Mouse (Mus musculus) hindlimb bud, embryonic 11.5 days (tissue): ENCODE measurements around the gene Bpifa6.

Experiments used
- DNase-seq: peaks from one replicate; pipeline ENCODE4 v3.0.0-alpha.2; 2012; ENCODE audit warnings: low read depth, low spot score; ENCODE audit errors: extremely low spot score

Bpifa6 gene

GRCm38 (mm10) chr2:153974582-153974981 lies at the start of gene Bpifa6:
Gene Bpifa6 (plus strand): TSS chr2:153974945.
- no peak for DNase-seq

GRCm38 (mm10) chr2:153929871-153930413 lies 44.8 kb upstream of the Bpifa6 start:
- peak; percentile 20 for DNase-seq

GRCm38 (mm10) chr2:153931125-153931524 lies 43.6 kb upstream of the Bpifa6 start:
- DNase-seq: no peak

- no peak for DNase-seq
Observed at GRCm38 (mm10) chr2:153933311-153933710, 41.4 kb upstream of the Bpifa6 start.

GRCm38 (mm10) chr2:153935348-153935747 lies 39.4 kb upstream of the Bpifa6 start:
- no peak for DNase-seq

- no peak for DNase-seq
Observed at GRCm38 (mm10) chr2:153937843-153938242, 36.9 kb upstream of the Bpifa6 start, which contains the start of gene Bpifb4. Gene Bpifb4 (plus strand): TSS chr2:153938212.

- DNase-seq: peak; percentile 12
Observed at GRCm38 (mm10) chr2:153943537-153943936, 31.2 kb upstream of the Bpifa6 start.

- no peak for DNase-seq
Observed at GRCm38 (mm10) chr2:153944567-153944966, 30.2 kb upstream of the Bpifa6 start.

- DNase-seq: peak; percentile 35
Observed at GRCm38 (mm10) chr2:153952897-153953296, 21.8 kb upstream of the Bpifa6 start.

GRCm38 (mm10) chr2:153953836-153954235 lies 20.9 kb upstream of the Bpifa6 start:
- DNase-seq: peak; percentile 35

- DNase-seq: no peak
Observed at GRCm38 (mm10) chr2:153962821-153963331, 11.9 kb upstream of the Bpifa6 start.

- no peak for DNase-seq
Observed at GRCm38 (mm10) chr2:153963334-153963733, 11.4 kb upstream of the Bpifa6 start.

- no peak for DNase-seq
Observed at GRCm38 (mm10) chr2:153970221-153970620, 4.5 kb upstream of the Bpifa6 start.

GRCm38 (mm10) chr2:153995770-153996169 lies 21.0 kb downstream of the Bpifa6 start:
- DNase-seq: peak; percentile 39

GRCm38 (mm10) chr2:154000501-154000900 lies 25.8 kb downstream of the Bpifa6 start:
- DNase-seq: no peak

- no peak for DNase-seq
Observed at GRCm38 (mm10) chr2:154001056-154001455, 26.3 kb downstream of the Bpifa6 start.

- DNase-seq: no peak
Observed at GRCm38 (mm10) chr2:154004456-154004855, 29.7 kb downstream of the Bpifa6 start.

GRCm38 (mm10) chr2:154005094-154005493 lies 30.3 kb downstream of the Bpifa6 start:
- no peak for DNase-seq

- no peak for DNase-seq
Observed at GRCm38 (mm10) chr2:154005734-154006133, 31.0 kb downstream of the Bpifa6 start.

- no peak for DNase-seq
Observed at GRCm38 (mm10) chr2:154006331-154006730, 31.6 kb downstream of the Bpifa6 start.

- no peak for DNase-seq
Observed at GRCm38 (mm10) chr2:154007381-154007780, 32.6 kb downstream of the Bpifa6 start.

- DNase-seq: no peak
Observed at GRCm38 (mm10) chr2:154007965-154008364, 33.2 kb downstream of the Bpifa6 start, which contains the start of gene Bpifa2. Gene Bpifa2 (plus strand): TSS chr2:154008265.

GRCm38 (mm10) chr2:154017990-154018389 lies 43.2 kb downstream of the Bpifa6 start:
- DNase-seq: no peak
